Mouse (Mus musculus) gastrocnemius, postnatal 4 days (tissue): ENCODE results near the gene Cdh15. TPM values are rescaled to one million over a fixed set of nuclear protein-coding genes. Genes with fewer than 3 reads are reported as not detected.

Experiments
- total RNA-seq, 2 experiments: library from RNA; stranded (reverse); gene quantifications; 2 replicates each; pipeline ENCODE4 v1.2.3; 2021

Cdh15 gene
- total RNA-seq, 2 experiments from 2014 or later, result 54.8 to 65.3 TPM

Other genes with a start within 250 kb of the Cdh15 start
- 10 to 100 TPM in 1 of 2 experiments, 1 to 10 TPM in 1; 9.7 to 10.3 TPM for gene Galns, start 236.5 kb upstream of the Cdh15 start, total RNA-seq
- gene Trappc2l, start 236.3 kb upstream of the Cdh15 start, total RNA-seq, result 10 to 100 TPM; 45.6 to 49.6 TPM
- not detected for gene Pabpn1l, start 225.2 kb upstream of the Cdh15 start, total RNA-seq
- gene Cbfa2t3, start 148.9 kb upstream of the Cdh15 start, total RNA-seq, result 10 to 100 TPM; 18.9 TPM
- 10 to 100 TPM; 15.4 to 18.8 TPM for gene Acsf3, start 72.5 kb upstream of the Cdh15 start, total RNA-seq
- 10 to 100 TPM; 81.1 to 92.9 TPM for gene Ankrd11, start 194.3 kb downstream of the Cdh15 start, total RNA-seq
- gene Spg7, start 215.0 kb downstream of the Cdh15 start, total RNA-seq, result 10 to 100 TPM; 61.0 to 63.2 TPM